Mouse (Mus musculus) adrenal gland, postnatal 14 days (tissue): Measurements from ENCODE around the gene Klf11. TPM values are rescaled to one million over a fixed set of nuclear protein-coding genes. Genes with fewer than 3 reads are reported as not detected.
"Not testable (repeated sequence)": the region's sequence is repeated elsewhere in the genome, so short reads cannot be mapped to it uniquely, and the experiment has no call there.

ENCODE experiments used
- DNase-seq: peaks from one replicate; pipeline ENCODE4 v3.0.0; 2021; ENCODE audit warnings: mixed read lengths
- long read RNA-seq, 2 experiments: library from polyadenylated mRNA; stranded (forward); transcript quantifications; one replicate each; pipeline ENCODE4 v2.0.0; 2021
- total RNA-seq: library from RNA; stranded (reverse); gene quantifications from 2 replicates; pipeline ENCODE4 v1.2.3, GENCODE M21; 2021

The Klf11 gene
- total RNA-seq = 13.7 and 17.3 TPM in 2 replicates
- long read RNA-seq, experiment 1, full-length matches to known transcripts = 12 of 18 reads
- long read RNA-seq, experiment 1, partial matches to known transcripts = 1 of 18 reads
- long read RNA-seq, experiment 1, other reads (novel, unspliced or antisense) = 5 of 18 reads
- long read RNA-seq, experiment 2, full-length matches to known transcripts = 10 of 10 reads
- long read RNA-seq, experiment 2, partial matches to known transcripts = 0 of 10 reads
- long read RNA-seq, experiment 2, other reads (novel, unspliced or antisense) = 0 of 10 reads

DNA sequence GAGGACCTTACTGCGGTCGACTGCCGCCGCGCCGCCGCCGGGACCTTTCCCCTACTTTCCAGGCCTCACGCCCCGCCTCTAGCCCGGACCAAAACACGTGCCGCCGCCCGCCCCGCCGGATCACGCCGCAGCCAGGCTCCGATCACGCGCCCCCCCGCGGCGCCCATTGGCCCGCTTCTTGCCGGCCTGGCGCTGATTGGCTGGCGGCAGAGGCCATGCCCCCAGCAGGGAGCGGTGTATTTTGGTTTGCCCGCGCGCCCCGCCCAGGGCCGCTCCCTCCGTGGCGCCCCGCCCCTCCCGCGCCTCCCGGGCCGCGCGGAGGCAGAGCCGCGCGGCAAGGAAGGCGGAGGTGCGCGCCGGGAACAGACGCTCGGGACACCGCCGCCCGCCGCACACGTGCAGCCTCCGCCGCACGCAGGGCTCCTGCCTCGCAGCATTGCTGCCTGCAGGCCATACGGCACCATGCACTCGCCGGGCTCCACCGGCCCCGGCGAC lies at the start of gene Klf11:
TSS of gene Klf11 (plus strand) at position 212 of the 495 bp plus-strand sequence.
- peak; percentile 99 for DNase-seq

DNA sequence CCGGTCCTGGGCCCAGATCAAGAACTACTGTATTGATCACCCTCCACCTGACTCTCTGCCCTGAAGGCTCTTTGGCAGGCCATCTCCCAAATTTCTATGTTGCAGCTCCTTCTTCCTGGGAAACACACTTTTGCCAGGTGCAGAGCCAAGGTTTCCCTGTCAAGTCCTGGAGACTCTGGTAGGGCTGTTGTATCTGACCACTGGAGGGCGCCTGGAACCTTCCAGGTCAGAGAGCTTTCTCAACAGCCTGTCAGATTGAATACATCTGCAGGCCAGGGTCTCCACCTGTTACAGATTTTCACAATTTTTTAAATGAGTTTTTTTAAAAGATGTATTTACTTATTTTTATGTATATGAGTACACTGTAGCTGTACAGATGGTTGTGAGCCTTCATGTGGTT lies 47.8 kb upstream of the Klf11 start:
- DNase-seq = peak; percentile 84

DNA sequence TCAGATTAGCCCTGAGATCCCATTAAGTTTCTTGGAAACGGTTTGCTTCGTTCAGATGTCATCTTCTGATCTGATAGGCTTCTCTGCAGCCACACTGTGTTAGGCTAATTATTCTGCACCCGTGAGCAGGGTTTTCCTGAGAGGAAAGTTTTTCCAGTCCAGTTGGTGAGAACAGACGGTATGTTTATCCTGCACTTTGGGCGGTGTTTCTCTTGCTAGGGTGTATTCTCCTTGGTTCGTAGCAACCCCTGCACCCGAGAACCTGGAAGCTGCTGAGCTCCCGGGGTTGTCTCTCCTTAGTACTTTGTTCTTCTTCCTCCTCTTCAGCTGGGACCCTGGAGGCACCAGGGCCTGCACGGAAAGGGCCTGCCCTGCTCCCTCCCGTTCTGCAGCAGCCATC lies 44.9 kb upstream of the Klf11 start:
- DNase-seq = no peak

- DNase-seq = no peak
Measured at GRCm38 (mm10) chr12:24612591-24612990, 38.5 kb upstream of the Klf11 start.

DNA sequence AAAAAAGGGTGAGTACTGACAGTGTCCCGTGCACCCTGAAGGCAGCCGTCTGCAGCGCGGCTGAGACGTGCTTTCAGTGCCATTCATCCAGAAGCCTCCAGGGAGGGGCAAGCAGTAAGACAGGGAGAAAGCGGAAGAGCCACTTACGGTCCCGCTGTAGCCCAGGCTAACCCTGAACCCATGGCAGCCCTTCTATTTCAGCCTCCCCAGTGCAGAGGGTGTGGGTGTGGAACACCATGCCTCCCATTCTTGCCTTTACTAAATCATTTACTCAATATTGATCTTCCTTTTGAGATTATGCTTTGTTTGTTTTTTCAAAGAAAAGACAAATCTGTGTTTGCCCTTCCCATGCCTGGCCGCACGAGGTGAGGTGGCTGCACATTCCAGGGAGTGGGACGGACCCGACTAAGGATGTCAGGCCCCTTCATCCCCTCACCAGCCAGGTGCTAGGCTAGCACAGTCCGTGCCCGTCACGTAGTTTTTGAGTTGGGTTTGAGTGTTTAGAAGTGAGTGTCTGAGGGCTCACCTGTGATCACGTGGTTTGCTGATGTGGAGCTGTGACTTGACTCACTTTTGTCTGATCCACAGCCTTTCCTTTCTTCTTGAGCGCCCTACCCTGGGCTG lies 36.5 kb upstream of the Klf11 start:
- DNase-seq = no peak

- no peak for DNase-seq
Measured at GRCm38 (mm10) chr12:24615140-24615539, 35.9 kb upstream of the Klf11 start.

DNA sequence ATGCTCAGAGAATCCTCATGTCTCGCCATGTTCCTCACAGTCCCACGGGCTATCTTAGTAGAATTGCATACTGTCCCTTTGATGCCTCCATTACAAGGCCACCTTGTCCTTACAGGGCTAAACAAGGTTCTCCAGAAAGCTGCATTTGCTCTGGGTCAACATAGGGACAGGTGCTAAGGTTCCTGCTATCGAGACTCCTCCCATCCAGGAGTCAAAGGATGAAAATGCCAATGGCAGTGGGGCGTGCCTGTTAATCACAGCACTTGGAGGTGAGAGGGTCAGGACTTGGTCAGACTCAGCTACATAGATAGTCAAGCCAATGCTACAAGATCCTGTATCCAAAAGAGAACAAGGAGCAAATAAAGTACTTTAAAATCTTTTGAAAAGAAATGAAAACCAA lies 31.6 kb upstream of the Klf11 start:
- no peak for DNase-seq

DNA sequence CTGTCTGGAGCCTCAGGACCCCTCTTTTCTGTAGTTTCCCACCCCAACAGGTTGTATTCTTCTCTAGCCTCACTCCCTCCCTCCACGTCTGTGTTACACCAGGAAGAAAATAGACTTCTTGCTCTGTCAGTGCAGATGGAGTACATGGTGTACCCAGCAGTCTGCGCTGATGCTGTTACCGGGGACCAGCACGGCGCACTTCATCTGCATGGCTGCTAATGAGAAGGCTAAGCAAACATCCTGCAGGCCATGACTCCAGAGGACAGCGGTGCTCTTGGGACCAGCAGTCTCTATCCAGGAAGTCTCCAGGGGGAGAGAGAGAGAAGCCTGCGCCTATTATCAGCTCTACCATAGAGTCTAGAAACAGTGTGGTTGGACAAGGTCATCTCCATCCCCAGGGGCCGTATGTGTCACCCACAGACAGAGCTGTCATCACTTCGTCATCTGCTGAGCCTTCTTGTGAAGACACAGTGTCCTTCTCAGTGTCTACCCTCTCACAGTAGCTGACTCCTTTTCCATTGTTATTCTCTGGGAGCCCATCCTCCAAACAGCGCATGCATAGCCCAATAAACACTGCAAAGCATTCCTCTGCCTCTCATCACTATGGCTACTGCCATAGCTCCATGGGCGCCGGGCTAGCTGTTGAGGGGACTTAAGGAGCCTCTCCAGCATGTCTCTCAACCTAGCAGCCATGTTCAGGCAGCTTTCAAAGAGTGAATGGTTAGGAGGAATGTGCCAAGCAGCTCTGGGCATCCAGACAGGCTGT lies 27.4 kb upstream of the Klf11 start:
- DNase-seq = peak; percentile 48

DNA sequence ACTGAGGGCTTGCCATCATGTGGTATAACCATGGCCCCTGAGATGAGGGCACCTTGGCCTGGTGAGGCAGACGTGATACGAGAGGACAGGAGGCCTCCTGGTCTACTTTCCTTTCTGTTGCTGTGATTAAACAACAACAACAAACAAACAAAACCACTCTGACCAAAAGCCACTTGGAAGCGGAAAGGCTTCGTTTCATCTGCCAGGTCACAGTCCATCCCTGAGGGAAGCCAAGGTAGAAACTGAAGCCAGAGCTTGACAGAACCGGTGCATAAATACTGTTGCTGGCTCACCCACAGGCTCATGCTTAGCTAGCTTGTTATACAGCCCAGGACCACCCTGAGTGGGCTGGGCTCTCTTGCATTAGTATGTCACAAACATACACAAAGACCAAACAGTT lies 24.7 kb upstream of the Klf11 start:
- DNase-seq = no peak

DNA sequence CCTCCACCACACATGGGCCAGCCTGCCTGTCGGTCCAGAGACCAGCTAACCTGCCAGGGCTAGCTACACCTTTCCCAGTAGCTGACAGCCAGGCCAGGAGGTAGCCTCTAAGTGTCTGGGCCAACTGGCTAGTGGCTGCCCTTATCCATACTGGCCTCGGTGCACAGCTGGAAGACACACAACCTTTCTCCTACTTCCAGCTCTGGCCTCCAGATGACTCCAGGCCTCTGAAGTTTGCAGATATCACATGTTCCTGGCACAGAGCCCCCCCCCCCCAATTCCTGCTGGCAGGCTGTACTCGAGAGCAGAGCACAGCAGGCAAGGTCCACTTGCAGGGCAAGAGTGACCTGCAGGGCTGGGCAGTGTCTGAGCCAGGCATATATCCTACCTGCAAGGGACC lies 23.9 kb upstream of the Klf11 start:
- DNase-seq = peak; percentile 34

- peak; percentile 70 for DNase-seq
Measured at GRCm38 (mm10) chr12:24630220-24630619, 20.9 kb upstream of the Klf11 start.

DNA sequence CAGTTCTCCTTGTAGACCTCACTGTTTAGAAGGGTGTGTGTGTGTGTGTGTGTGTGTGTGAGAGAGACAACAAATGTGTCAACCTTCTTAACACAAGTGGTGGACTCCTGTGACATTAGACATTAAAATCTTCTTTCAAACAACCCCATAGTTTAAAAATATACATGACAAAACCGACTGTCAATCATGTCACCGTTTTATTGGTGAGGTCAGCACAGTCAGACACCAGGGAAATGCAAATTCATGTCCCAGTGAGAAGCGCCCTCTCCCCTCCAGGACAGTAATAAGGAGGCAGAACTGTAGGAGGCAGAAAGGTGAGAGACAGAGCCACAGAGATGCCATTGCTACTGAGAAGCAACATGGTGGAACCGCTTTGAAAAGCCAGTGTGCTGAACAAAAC lies 18.7 kb upstream of the Klf11 start:
- DNase-seq = no peak

GRCm38 (mm10) chr12:24633753-24634191 lies 17.3 kb upstream of the Klf11 start:
- DNase-seq = peak; percentile 31

DNA sequence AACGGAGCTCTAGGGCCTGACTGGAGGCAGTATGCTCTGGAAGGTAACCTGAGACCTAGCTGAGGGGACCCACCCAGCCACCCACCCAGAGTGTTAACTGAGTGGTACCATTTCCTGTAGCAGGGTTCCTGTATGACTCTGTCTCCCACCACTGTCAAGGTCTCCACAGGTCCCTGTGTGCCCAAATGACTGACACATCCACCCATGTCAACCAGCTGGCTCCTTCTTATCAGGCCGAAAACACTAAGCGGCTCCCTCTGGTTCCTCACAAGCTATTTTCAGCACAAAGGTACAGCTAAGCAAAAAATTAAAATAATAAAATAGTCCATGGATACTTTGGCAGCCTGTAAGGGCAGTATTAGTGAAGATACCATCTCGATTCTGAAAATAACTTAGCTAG lies 16.9 kb upstream of the Klf11 start:
- no peak for DNase-seq

GRCm38 (mm10) chr12:24634648-24635047 lies 16.4 kb upstream of the Klf11 start:
- no peak for DNase-seq

DNA sequence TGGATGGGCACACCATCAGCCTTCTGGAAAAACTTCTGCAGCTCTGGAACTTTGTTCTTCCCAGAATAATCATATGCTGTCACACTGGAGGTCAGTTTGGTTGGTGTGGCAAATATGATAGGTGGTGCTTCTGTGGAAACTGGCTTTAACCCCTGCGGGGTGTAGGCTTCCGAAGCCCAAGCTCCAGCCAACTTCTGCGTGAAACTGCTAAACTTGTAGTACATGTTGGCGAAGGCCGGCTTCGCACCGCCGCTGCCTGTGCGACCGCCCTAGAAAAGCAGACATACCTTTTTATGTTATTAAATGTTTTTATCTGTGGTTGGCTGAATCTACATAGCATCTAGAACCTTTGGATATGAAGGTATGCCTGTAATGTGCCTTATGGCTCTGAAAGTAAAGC lies 12.3 kb upstream of the Klf11 start:
- not testable (repeated sequence) for DNase-seq

- peak; percentile 88 for DNase-seq
Measured at GRCm38 (mm10) chr12:24642370-24642802, 8.7 kb upstream of the Klf11 start.

GRCm38 (mm10) chr12:24644125-24644571 lies 6.9 kb upstream of the Klf11 start:
- DNase-seq = no peak

- no peak for DNase-seq
Measured at GRCm38 (mm10) chr12:24645901-24646300, 5.2 kb upstream of the Klf11 start.

DNA sequence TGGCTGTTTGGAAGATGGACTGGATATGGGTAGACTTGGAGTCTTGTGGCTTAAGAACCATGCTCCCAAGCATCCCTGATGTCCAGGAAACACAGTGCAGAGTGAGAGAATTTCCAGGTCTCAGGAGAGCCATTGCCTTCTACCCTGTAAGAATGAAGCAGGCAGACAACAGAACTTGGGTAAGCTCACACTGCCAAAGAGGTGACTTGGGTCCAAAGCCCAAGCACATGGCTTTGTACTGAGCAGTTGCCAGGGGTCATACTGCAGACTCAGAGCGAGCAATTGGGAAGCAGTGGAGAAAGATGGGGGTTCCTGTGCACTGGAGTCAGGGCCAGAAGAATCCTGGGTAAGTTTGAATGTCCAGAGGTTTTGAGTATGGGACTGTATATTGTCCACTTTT lies 3.0 kb upstream of the Klf11 start:
- no peak for DNase-seq

GRCm38 (mm10) chr12:24650415-24651062 lies 535 bp upstream of the Klf11 start:
- no peak for DNase-seq

DNA sequence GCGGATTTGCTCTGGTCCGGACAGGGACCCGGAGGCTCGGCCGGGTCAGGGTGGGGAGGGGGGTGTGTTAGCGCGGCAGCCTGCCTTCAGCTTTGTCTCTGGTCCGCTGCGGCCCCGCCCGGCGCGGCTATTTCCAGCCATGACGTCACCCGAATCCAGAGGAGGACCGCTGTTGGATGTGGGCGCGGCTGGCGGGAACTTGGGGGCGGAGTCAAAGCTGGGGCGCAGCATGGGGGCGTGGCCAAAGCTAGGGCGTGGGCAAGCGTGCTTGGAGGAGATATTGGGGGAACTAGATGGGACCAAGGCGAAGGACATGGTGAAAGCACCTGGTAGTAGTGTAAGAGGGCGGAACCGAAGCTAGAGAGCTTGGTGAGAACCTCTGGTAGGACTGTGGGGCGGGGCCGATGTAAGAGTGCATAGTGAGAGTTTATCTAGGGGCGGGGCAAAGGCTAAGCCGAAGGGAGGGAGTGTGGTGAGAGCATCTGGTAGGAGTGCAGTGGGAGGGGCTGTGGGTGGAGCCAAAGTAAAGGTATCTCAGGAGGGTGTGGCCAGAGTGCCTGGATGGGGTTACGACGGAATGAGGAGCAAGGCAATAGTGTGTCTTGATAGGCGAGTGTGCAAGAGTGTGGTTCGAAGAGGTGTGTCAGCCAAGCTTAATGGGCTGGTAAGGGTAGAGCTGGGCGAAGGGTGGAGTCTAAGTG lies 718 bp downstream of the Klf11 start:
- peak; percentile 99 for DNase-seq
